In genomic region chr3:84696428-84696917, GRCm38 (mm10) we compare ENCODE assay signal across 8 mouse cellular contexts. TPM values are rescaled to one million over a fixed set of nuclear protein-coding genes. Genes with fewer than 3 reads are reported as not detected.
A peak's percentile ranks its signal among the peaks of the same experiment; 100 is the strongest.
DNase-seq lines count a peak whose midpoint lies in the region; ATAC-seq lines count a peak whose summit lies in the region.

No protein-coding gene starts in this region.

- H3K36me3 ChIP-seq in midbrain, embryonic 13.5 days = no peaks in the 10 kb centered on the region
- H3K36me3 ChIP-seq in midbrain, embryonic 11.5 days (ENCODE audit: control insufficient read depth, insufficient read depth, low read length) = no peaks in the 10 kb centered on the region
- H3K36me3 ChIP-seq in heart, embryonic 13.5 days = no peaks in the 10 kb centered on the region
- H3K36me3 ChIP-seq in limb, embryonic 13.5 days = no peaks in the 10 kb centered on the region

- peak; percentile 58; the same call in 1 of the 2 replicates for ATAC-seq in midbrain, embryonic 13.5 days
- ATAC-seq in midbrain, embryonic 11.5 days (ENCODE audit: low FRiP score) = no peak
- ATAC-seq in heart, embryonic 13.5 days (ENCODE audit: extremely low read depth, insufficient number of reproducible peaks, low FRiP score, low TSS enrichment) = no peak
- peak; percentile 33; the same call in 1 of the 2 replicates for ATAC-seq in limb, embryonic 13.5 days (ENCODE audit: low FRiP score, low read depth)

- 41% methylated on average over 18 of the region's 18 CpGs for whole genome bisulfite sequencing in midbrain, embryonic 13.5 days
- 59% methylated on average over 18 of the region's 18 CpGs for WGBS in midbrain, embryonic 11.5 days
- WGBS in heart, embryonic 13.5 days = 31% methylated on average over 18 of the region's 18 CpGs
- WGBS in limb, embryonic 13.5 days = 29% methylated on average over 18 of the region's 18 CpGs

- H3K9ac ChIP-seq in midbrain, embryonic 13.5 days (replicated peaks) = no peak overlapping the region
- H3K9ac ChIP-seq in midbrain, embryonic 11.5 days (ENCODE audit: low read length) = no peak overlapping the region
- H3K9ac ChIP-seq in heart, embryonic 13.5 days = no peak overlapping the region
- no peak overlapping the region; the same call in 1 of the 2 replicates for H3K9ac ChIP-seq in limb, embryonic 13.5 days

- no peak overlapping the region for H3K4me3 ChIP-seq in midbrain, embryonic 13.5 days (replicated peaks)
- H3K4me3 ChIP-seq in midbrain, embryonic 11.5 days (ENCODE audit: low read depth, low read length) = no peak overlapping the region
- H3K4me3 ChIP-seq in heart, embryonic 13.5 days = 0 out of 2 replicates have a peak overlapping the region, but pooled peaks have one; percentile 17
- H3K4me3 ChIP-seq in limb, embryonic 13.5 days = no peak overlapping the region

- no peak overlapping the region for H3K27ac ChIP-seq in midbrain, embryonic 13.5 days
- H3K27ac ChIP-seq in midbrain, embryonic 11.5 days (ENCODE audit: low read depth, low read length) = no peak overlapping the region
- H3K27ac ChIP-seq in heart, embryonic 13.5 days (replicated peaks) = no peak overlapping the region
- no peak overlapping the region; the same call in 1 of the 2 replicates for H3K27ac ChIP-seq in limb, embryonic 13.5 days

- H3K9me3 ChIP-seq in midbrain, embryonic 13.5 days = no peaks in the 10 kb centered on the region
- H3K9me3 ChIP-seq in midbrain, embryonic 11.5 days (ENCODE audit: control insufficient read depth, low read length) = no peaks in the 10 kb centered on the region
- H3K9me3 ChIP-seq in heart, embryonic 13.5 days = no peaks in the 10 kb centered on the region
- no peaks in the 10 kb centered on the region for H3K9me3 ChIP-seq in limb, embryonic 13.5 days

- H3K4me1 ChIP-seq in midbrain, embryonic 13.5 days (replicated peaks) = peaks cover 11% of the 10 kb centered on the region; the same call in 1 of the 2 replicates
- no peaks in the 10 kb centered on the region for H3K4me1 ChIP-seq in midbrain, embryonic 11.5 days (ENCODE audit: control insufficient read depth, insufficient read depth, low read length)
- peaks cover 19% of the 10 kb centered on the region for H3K4me1 ChIP-seq in heart, embryonic 13.5 days
- H3K4me1 ChIP-seq in limb, embryonic 13.5 days = peaks cover 18% of the 10 kb centered on the region

- peak overlapping the region; percentile 22; the same call in 1 of the 2 replicates for H3K4me2 ChIP-seq in midbrain, embryonic 13.5 days (replicated peaks)
- no peak overlapping the region for H3K4me2 ChIP-seq in midbrain, embryonic 11.5 days
- H3K4me2 ChIP-seq in heart, embryonic 13.5 days = peak overlapping the region; percentile 54
- H3K4me2 ChIP-seq in limb, embryonic 13.5 days (replicated peaks) = peak overlapping the region; percentile 49

- H3K27me3 ChIP-seq in midbrain, embryonic 13.5 days = peaks cover 4% of the 10 kb centered on the region; the same call in 1 of the 2 replicates
- no peaks in the 10 kb centered on the region for H3K27me3 ChIP-seq in midbrain, embryonic 11.5 days (ENCODE audit: control insufficient read depth, insufficient read depth, low read length)
- peaks cover 6% of the 10 kb centered on the region; the same call in 1 of the 2 replicates for H3K27me3 ChIP-seq in heart, embryonic 13.5 days (replicated peaks)
- peaks cover 7% of the 10 kb centered on the region; the same call in 1 of the 2 replicates for H3K27me3 ChIP-seq in limb, embryonic 13.5 days

- peak; percentile 14 for DNase-seq in embryo, embryonic 11 days
- no peak for DNase-seq in embryo, embryonic 10 days (ENCODE audit: low spot score)
- DNase-seq in midbrain, embryonic 11.5 days (ENCODE audit: low spot score, missing footprints) = no peak
- DNase-seq in right cerebral cortex, postnatal 36 days (ENCODE audit: low spot score in 2 of 2) = peak; percentile 62 to 63
- no peak for DNase-seq in cerebellum, adult 8-10 months

RNA-seq across cellular contexts. Expression of gene Tmem154, which starts 30.5 kb away (rescaled TPM):
- 0.73 and 1.1 TPM in 2 replicates for polyA plus RNA-seq in midbrain, embryonic 13.5 days (2015; fragmentation: Nextera tagmentation; extraction: Ambion mirVana)
- polyA plus RNA-seq in midbrain, embryonic 11.5 days (2014; fragmentation: Nextera tagmentation; extraction: Ambion mirVana) = 0.16 and 0.36 TPM in 2 replicates
- polyA plus RNA-seq in heart, embryonic 13.5 days (2015; fragmentation: Nextera tagmentation; extraction: Ambion mirVana) = 0.76 and 0.98 TPM in 2 replicates
- polyA plus RNA-seq in limb, embryonic 13.5 days (2015; fragmentation: Nextera tagmentation; extraction: Ambion mirVana) = 1.6 and 1.7 TPM in 2 replicates

Comparison
In these comparisons a context has a peak if more than half of its experiments do, and no peak if none do; other contexts are left out.
1. DNase-seq: peak in embryo, embryonic 11 days (single experiment) and right cerebral cortex, postnatal 36 days (2 of 2); none in embryo, embryonic 10 days (single experiment), midbrain, embryonic 11.5 days (single experiment) and cerebellum, adult 8-10 months (single experiment).
2. ATAC-seq: peak in midbrain, embryonic 13.5 days (single experiment) and limb, embryonic 13.5 days (single experiment); none in midbrain, embryonic 11.5 days (single experiment) and heart, embryonic 13.5 days (single experiment).